Mouse (Mus musculus) cortical plate, adult 2 months (tissue): Measurements from ENCODE around the gene Dpf1.

Source experiments
- CTCF ChIP-seq: fragments of 200-500 bp; IDR thresholded peaks from 2 replicates; pipeline ENCODE4 v1.5.1; 2011; ENCODE audit warnings: mild to moderate bottlenecking, control low read depth, low read length; ENCODE audit not compliant: insufficient read depth; ENCODE audit errors: extremely low read depth
- POLR2A ChIP-seq: fragments of 200-500 bp; IDR thresholded peaks from 2 replicates; pipeline ENCODE4 v1.6.1; 2011; ENCODE audit warnings: mild to moderate bottlenecking, low read length, control low read depth; ENCODE audit not compliant: insufficient read depth; ENCODE audit errors: extremely low read depth

DNA sequence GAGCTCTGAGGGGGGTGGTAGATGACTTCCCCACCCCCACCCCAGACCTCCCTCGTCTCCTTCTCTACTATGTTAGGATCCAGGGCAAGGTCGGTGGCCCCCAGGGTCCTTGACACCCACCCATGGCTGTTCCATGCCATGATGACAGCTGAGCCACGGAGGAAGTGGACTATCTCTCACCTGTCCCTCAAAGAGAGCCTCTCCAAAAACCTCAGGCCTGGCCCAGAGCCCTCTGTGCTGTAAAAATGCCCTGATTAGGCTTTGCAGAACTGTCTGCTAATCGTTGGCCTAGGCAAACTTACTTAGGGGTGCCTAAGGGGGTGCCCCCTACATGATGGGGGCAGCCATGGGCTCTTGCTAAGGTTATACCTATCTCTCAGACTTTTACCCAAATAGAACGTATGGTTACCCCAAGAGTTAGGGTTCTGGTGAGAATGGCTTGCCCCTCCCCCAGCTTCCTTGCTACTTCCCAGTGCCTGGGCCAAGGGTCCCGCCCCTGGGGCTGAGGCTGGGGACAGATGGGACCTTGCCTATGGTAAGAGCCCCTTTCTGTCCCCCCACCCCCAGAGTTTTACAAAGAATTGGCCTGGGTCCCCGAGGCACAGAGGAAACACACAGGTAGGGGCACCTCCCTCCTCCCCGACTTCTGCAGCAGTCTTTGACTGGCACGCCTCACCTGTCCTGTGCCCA lies 10.0 kb downstream of the Dpf1 start:
- TF ChIP-seq CTCF (no peak), POLR2A (no peak)
